Mouse (Mus musculus): ENCODE data around the gene Gmppb.

Gene Gmppb

GRCm38 (mm10) chr9:108051184-108051930 is 2.3 kb downstream of the Gmppb start:
- no peak for DNase-seq (ENCODE audit: low spot score in 2 of 2)

GRCm38 (mm10) chr9:108051931-108052220 is 2.8 kb downstream of the Gmppb start:
- DNase-seq (ENCODE audit: low spot score in 2 of 2): no peak

- no peak for DNase-seq (ENCODE audit: low spot score in 2 of 2)
These were observed 3.4 kb downstream of the Gmppb start for GRCm38 (mm10) chr9:108052411-108052810.

- peak; percentile 92 to 97 for DNase-seq (ENCODE audit: low spot score in 2 of 2)
These were observed 4.0 kb downstream of the Gmppb start, which contains the start of gene Amigo3 for GRCm38 (mm10) chr9:108052885-108053664. Gene Amigo3 (plus strand): TSS chr9:108053159.

- DNase-seq (ENCODE audit: low spot score in 2 of 2): no peak
These were observed 4.7 kb downstream of the Gmppb start for GRCm38 (mm10) chr9:108053665-108054225.

GRCm38 (mm10) chr9:108054331-108055040 is 5.4 kb downstream of the Gmppb start:
- no peak for DNase-seq (ENCODE audit: low spot score in 2 of 2)

- no peak for DNase-seq (ENCODE audit: low spot score in 2 of 2)
These were observed 6.0 kb downstream of the Gmppb start for GRCm38 (mm10) chr9:108055061-108055460.

- no peak for DNase-seq (ENCODE audit: low spot score in 2 of 2)
These were observed 6.7 kb downstream of the Gmppb start for GRCm38 (mm10) chr9:108055661-108056237.

- DNase-seq (ENCODE audit: low spot score in 2 of 2): no peak
These were observed 7.6 kb downstream of the Gmppb start for GRCm38 (mm10) chr9:108056361-108057261.

- no peak for DNase-seq (ENCODE audit: low spot score in 2 of 2)
These were observed 8.2 kb downstream of the Gmppb start for GRCm38 (mm10) chr9:108057262-108057562.

- DNase-seq (ENCODE audit: low spot score in 2 of 2): no peak
These were observed 9.2 kb downstream of the Gmppb start for GRCm38 (mm10) chr9:108058291-108058690.

- no peak for DNase-seq (ENCODE audit: low spot score in 2 of 2)
These were observed 13.1 kb downstream of the Gmppb start for GRCm38 (mm10) chr9:108062142-108062541.

- DNase-seq (ENCODE audit: low spot score in 2 of 2): no peak
These were observed 14.3 kb downstream of the Gmppb start for GRCm38 (mm10) chr9:108063361-108063760.

GRCm38 (mm10) chr9:108065491-108066011 is 16.5 kb downstream of the Gmppb start:
- DNase-seq (ENCODE audit: low spot score in 2 of 2): peak in 1 of 2 experiments; percentile 48

GRCm38 (mm10) chr9:108067199-108067598 is 18.2 kb downstream of the Gmppb start:
- DNase-seq (ENCODE audit: low spot score in 2 of 2): no peak

GRCm38 (mm10) chr9:108067900-108068299 is 18.9 kb downstream of the Gmppb start:
- DNase-seq (ENCODE audit: low spot score in 2 of 2): peak; percentile 71 to 78

GRCm38 (mm10) chr9:108069007-108069406 is 20.0 kb downstream of the Gmppb start:
- no peak for DNase-seq (ENCODE audit: low spot score in 2 of 2)

GRCm38 (mm10) chr9:108069529-108069928 is 20.5 kb downstream of the Gmppb start:
- DNase-seq (ENCODE audit: low spot score in 2 of 2): no peak

- DNase-seq (ENCODE audit: low spot score in 2 of 2): no peak
These were observed 22.8 kb downstream of the Gmppb start for GRCm38 (mm10) chr9:108071801-108072200.

- DNase-seq (ENCODE audit: low spot score in 2 of 2): no peak
These were observed 23.5 kb downstream of the Gmppb start for GRCm38 (mm10) chr9:108072481-108072924.

Measured in natural killer cell, adult 2 months (primary cell).